Mouse (Mus musculus): ENCODE measurements around the gene Mt4.
A peak's percentile ranks its signal among the peaks of the same experiment; 100 is the strongest.

Mt4 gene

DNA sequence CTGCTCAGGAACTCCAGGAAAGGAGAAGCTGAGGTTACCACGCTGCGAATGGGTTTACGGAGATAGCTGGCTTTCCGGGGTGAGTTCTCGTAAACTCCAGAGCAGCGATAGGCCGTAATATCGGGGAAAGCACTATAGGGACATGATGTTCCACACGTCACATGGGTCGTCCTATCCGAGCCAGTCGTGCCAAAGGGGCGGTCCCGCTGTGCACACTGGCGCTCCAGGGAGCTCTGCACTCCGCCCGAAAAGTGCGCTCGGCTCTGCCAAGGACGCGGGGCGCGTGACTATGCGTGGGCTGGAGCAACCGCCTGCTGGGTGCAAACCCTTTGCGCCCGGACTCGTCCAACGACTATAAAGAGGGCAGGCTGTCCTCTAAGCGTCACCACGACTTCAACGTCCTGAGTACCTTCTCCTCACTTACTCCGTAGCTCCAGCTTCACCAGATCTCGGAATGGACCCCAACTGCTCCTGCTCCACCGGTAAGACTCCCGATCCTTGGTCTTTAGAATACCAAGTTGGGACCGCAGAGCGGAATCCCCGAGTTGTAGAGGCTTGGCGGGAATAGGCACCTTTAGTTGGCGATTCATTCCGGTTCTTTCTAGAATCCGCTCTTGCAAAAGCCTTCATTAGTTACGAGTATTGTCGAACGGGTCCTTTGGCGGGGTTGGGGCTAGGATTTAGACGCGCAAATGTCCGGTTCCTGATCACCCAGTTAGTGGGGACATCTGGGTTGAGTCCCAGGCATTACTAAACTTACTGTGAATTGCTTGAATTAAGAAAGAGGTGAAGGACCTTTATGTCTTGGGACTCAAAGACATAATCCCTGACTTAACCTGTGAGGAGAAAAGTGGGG lies 42.1 kb downstream of the Mt4 start, which contains the start of gene Mt1:
Gene Mt1 (plus strand): TSS at position 226 of the 856 bp plus-strand sequence.
- ATAC-seq (ENCODE audit: low TSS enrichment): peak; percentile 77

- peak; percentile 35; the same call in 1 of the 2 replicates for ATAC-seq (ENCODE audit: low TSS enrichment)
These were observed 42.9 kb downstream of the Mt4 start for GRCm38 (mm10) chr8:94179713-94180560.

DNA sequence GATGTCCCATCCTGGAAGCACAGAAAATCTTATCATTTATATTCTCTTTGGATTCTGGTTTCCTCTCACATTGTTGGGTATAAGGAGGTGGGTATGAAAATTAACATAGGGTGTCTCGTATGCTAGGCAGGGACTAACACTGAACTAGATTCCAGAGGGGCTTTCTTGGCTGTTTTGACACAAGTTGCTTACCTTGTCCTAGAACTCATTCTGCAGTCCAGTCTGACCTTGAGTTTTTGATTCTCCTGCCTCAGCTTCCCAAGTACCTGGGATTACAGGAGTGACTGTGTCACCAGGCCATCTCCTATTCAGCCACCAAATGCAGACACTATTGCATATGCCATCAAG lies 43.5 kb downstream of the Mt4 start:
- no peak for ATAC-seq (ENCODE audit: low TSS enrichment)

- no peak for ATAC-seq (ENCODE audit: low TSS enrichment)
These were observed 45.3 kb downstream of the Mt4 start for GRCm38 (mm10) chr8:94182055-94182929.

DNA sequence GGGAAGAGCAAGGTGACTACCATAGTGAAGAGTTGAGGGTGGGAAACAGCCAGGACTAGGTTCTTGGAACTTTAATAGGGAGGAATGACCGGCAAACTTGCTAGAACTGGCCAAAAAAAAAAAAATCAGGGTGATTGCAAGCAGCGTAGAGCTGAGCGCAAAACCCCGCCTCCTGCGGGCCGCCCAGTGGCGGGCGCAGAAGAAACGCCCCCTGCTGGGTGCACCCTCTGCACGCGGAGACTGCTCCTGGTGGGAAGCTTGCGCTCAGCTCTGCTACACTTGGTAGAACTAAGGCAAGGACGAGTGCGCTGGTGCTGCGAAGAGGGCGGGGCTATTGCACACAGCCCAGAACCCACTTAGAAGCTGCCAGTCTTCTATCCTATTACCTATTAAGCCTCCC lies 46.1 kb downstream of the Mt4 start:
- peak; percentile 64 for ATAC-seq (ENCODE audit: low TSS enrichment)

DNA sequence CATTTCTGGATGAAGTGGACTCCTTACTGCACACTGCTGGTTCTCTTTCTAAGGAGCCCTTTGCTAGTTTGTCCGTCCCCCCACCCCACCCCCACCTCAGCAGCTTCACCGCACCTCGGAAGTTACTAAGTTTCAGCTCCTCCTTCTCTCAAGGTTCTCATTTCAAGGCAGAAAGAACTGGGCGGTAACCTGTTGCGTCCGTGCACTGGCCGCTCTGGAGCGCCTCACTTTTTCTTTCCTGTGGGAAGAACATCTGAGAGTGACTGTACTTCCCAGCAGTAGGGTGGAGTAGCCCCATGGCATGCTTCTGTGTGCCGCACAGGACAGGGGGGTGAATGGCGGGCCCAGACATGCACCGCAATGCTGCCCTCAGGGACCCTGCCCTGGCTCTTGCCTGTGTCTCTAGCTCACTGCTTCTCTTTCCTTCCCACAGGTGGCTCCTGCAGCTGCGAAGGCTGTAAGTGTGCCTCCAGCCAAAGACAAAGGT lies 47.4 kb downstream of the Mt4 start:
- ATAC-seq (ENCODE audit: low TSS enrichment): no peak

- ATAC-seq (ENCODE audit: low TSS enrichment): no peak
These were observed 48.8 kb downstream of the Mt4 start for GRCm38 (mm10) chr8:94185791-94186190.

GRCm38 (mm10) chr8:94186542-94186941 lies 49.5 kb downstream of the Mt4 start:
- 0 out of 2 replicates have a peak, but pooled peaks have one; percentile 8 for ATAC-seq (ENCODE audit: low TSS enrichment)

- ATAC-seq (ENCODE audit: low TSS enrichment): no peak
These were observed 50.4 kb downstream of the Mt4 start for GRCm38 (mm10) chr8:94187290-94188002.
